Mouse (Mus musculus) brain, embryonic 14.5 days (tissue): ENCODE results near the gene Lgals2.

Experiments
- CTCF ChIP-seq: fragments of 200-500 bp; IDR thresholded peaks from 2 replicates; pipeline ENCODE4 v1.5.1; 2012; ENCODE audit warnings: inconsistent platforms, mild to moderate bottlenecking, moderate library complexity, borderline replicate concordance; ENCODE audit not compliant: insufficient read depth, insufficient read length; ENCODE audit errors: extremely low read depth
- POLR2A ChIP-seq: fragments of 200-500 bp; IDR thresholded peaks from 2 replicates; pipeline ENCODE4 v1.6.1; 2012; ENCODE audit warnings: mild to moderate bottlenecking, inconsistent platforms, borderline replicate concordance; ENCODE audit not compliant: poor library complexity, insufficient read depth, insufficient read length, severe bottlenecking; ENCODE audit errors: extremely low read depth

- TF ChIP-seq CTCF (no peak), POLR2A (no peak)
Measured at GRCm38 (mm10) chr15:78877810-78878390, 22.6 kb upstream of the Lgals2 start.
